In the genomic region with DNA sequence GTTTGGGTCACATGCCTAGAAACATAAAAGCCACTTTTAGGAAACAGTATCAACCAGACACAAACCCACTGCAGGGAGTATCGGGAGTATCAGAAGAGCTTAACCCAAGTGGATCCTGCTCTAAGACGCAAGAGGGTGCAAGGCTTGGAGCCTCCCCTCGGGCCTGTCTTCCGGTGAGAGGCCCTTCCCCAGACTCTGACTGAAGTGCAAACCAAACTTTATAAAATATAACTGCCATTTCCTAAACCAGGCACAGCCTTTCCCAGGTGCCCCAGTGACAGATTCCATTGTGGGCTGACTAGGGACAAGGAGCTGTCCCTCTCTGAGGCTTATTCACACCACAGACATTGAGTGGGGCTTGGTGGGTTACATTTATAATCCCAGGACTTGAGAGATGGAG, we compare ENCODE assay signal across 9 mouse cellular contexts. TPM values are rescaled to one million over a fixed set of nuclear protein-coding genes. Genes with fewer than 3 reads are reported as not detected.
DNase-seq lines count a peak whose midpoint lies in the region; ATAC-seq lines count a peak whose summit lies in the region.
"Had no signal": no experiment of that assay in that cellular context is flagged by ENCODE, and none has a peak within 500 bp of the region (broad histone marks: within the 10 kb centered on the region; RNA-seq: fewer than 3 reads in every experiment).

No protein-coding gene starts in this region.

- 0 out of 2 replicates have a peak overlapping the region, but pooled peaks have one; percentile 31 for H3K27ac ChIP-seq in hindbrain, embryonic 15.5 days (replicated peaks)
- no peak overlapping the region for H3K27ac ChIP-seq in hindbrain, embryonic 14.5 days
- H3K27ac ChIP-seq in embryonic facial prominence, embryonic 13.5 days, result peak overlapping the region; percentile 55; the same call in 1 of the 2 replicates
- peak overlapping the region; percentile 54; the same call in 1 of the 2 replicates for H3K27ac ChIP-seq in liver, embryonic 16.5 days (ENCODE audit: low read length)
- no peak overlapping the region for H3K27ac ChIP-seq in forebrain, embryonic 15.5 days (replicated peaks)
- H3K27ac ChIP-seq: left cerebral cortex, adult 2 months had no signal

- H3K4me3 ChIP-seq in hindbrain, embryonic 15.5 days, result no peak overlapping the region
- H3K4me3 ChIP-seq in hindbrain, embryonic 14.5 days (replicated peaks; ENCODE audit: low read length), result no peak overlapping the region
- H3K4me3 ChIP-seq in embryonic facial prominence, embryonic 13.5 days, result no peak overlapping the region
- H3K4me3 ChIP-seq in liver, embryonic 16.5 days (ENCODE audit: low read depth, low read length), result no peak overlapping the region
- no peak overlapping the region for H3K4me3 ChIP-seq in forebrain, embryonic 15.5 days
- H3K4me3 ChIP-seq: left cerebral cortex, adult 2 months had no signal

- H3K9ac ChIP-seq in hindbrain, embryonic 15.5 days, result no peak overlapping the region
- no peak overlapping the region for H3K9ac ChIP-seq in hindbrain, embryonic 14.5 days
- H3K9ac ChIP-seq in embryonic facial prominence, embryonic 13.5 days, result peak overlapping the region; percentile 32
- no peak overlapping the region for H3K9ac ChIP-seq in liver, embryonic 16.5 days (ENCODE audit: low read depth, low read length)
- H3K9ac ChIP-seq in forebrain, embryonic 15.5 days (replicated peaks), result no peak overlapping the region

- no peak for ATAC-seq in hindbrain, embryonic 15.5 days (ENCODE audit: low FRiP score, low read depth)
- ATAC-seq in hindbrain, embryonic 14.5 days (ENCODE audit: low FRiP score), result no peak
- peak; percentile 26 for ATAC-seq in CD4-positive, CD25-positive, alpha-beta regulatory T cell, adult 4 months
- no peak for ATAC-seq in embryonic facial prominence, embryonic 13.5 days (ENCODE audit: insufficient number of reproducible peaks, insufficient read depth, low FRiP score, low TSS enrichment, low read depth)
- no peak for ATAC-seq in liver, embryonic 16.5 days (ENCODE audit: low read depth)
- ATAC-seq in forebrain, embryonic 15.5 days (replicated peaks), result no peak

- H3K9me3 ChIP-seq in hindbrain, embryonic 15.5 days, result no peaks in the 10 kb centered on the region
- H3K9me3 ChIP-seq in hindbrain, embryonic 14.5 days (ENCODE audit: control insufficient read depth, low read length), result no peaks in the 10 kb centered on the region
- no peaks in the 10 kb centered on the region for H3K9me3 ChIP-seq in embryonic facial prominence, embryonic 13.5 days
- no peaks in the 10 kb centered on the region for H3K9me3 ChIP-seq in liver, embryonic 16.5 days (replicated peaks; ENCODE audit: control insufficient read depth, low read length)
- no peaks in the 10 kb centered on the region for H3K9me3 ChIP-seq in forebrain, embryonic 15.5 days

- H3K27me3 ChIP-seq in hindbrain, embryonic 15.5 days, result no peaks in the 10 kb centered on the region
- no peaks in the 10 kb centered on the region for H3K27me3 ChIP-seq in hindbrain, embryonic 14.5 days (ENCODE audit: control insufficient read depth, insufficient read depth, low read length)
- H3K27me3 ChIP-seq in embryonic facial prominence, embryonic 13.5 days, result no peaks in the 10 kb centered on the region
- no peaks in the 10 kb centered on the region for H3K27me3 ChIP-seq in liver, embryonic 16.5 days (ENCODE audit: control insufficient read depth, insufficient read depth, low read depth, low read length)
- H3K27me3 ChIP-seq in forebrain, embryonic 15.5 days, result no peaks in the 10 kb centered on the region

- no peaks in the 10 kb centered on the region for H3K4me1 ChIP-seq in hindbrain, embryonic 15.5 days (replicated peaks)
- no peaks in the 10 kb centered on the region for H3K4me1 ChIP-seq in hindbrain, embryonic 14.5 days (replicated peaks; ENCODE audit: control insufficient read depth, insufficient read depth, low read length)
- H3K4me1 ChIP-seq in embryonic facial prominence, embryonic 13.5 days, result peaks cover 16% of the 10 kb centered on the region
- H3K4me1 ChIP-seq in liver, embryonic 16.5 days (ENCODE audit: control insufficient read depth, low read depth, low read length), result no peaks in the 10 kb centered on the region; the same call in 1 of the 2 replicates
- no peaks in the 10 kb centered on the region for H3K4me1 ChIP-seq in forebrain, embryonic 15.5 days

- no peak overlapping the region for H3K4me2 ChIP-seq in hindbrain, embryonic 15.5 days
- H3K4me2 ChIP-seq in hindbrain, embryonic 14.5 days (replicated peaks), result no peak overlapping the region
- peak overlapping the region; percentile 44; the same call in 1 of the 2 replicates for H3K4me2 ChIP-seq in embryonic facial prominence, embryonic 13.5 days
- H3K4me2 ChIP-seq in liver, embryonic 16.5 days (ENCODE audit: low read depth, low read length), result peak overlapping the region; percentile 14; the same call in 1 of the 2 replicates
- no peak overlapping the region for H3K4me2 ChIP-seq in forebrain, embryonic 15.5 days (replicated peaks)

- no peak for DNase-seq in hindbrain, embryonic 14.5 days (ENCODE audit: low spot score)
- DNase-seq in ovary, postnatal 10 days (ENCODE audit: low spot score), result no peak
- no peak for DNase-seq in spleen, adult 18-20 months

- peaks cover 10% of the 10 kb centered on the region; the same call in 1 of the 2 replicates for H3K36me3 ChIP-seq in hindbrain, embryonic 15.5 days
- peaks cover 45% of the 10 kb centered on the region for H3K36me3 ChIP-seq in hindbrain, embryonic 14.5 days (replicated peaks; ENCODE audit: control insufficient read depth, insufficient read depth)
- peaks cover 58% of the 10 kb centered on the region for H3K36me3 ChIP-seq in embryonic facial prominence, embryonic 13.5 days
- no peaks in the 10 kb centered on the region for H3K36me3 ChIP-seq in liver, embryonic 16.5 days (ENCODE audit: control insufficient read depth, insufficient read depth)
- peaks cover 10% of the 10 kb centered on the region; the same call in 1 of the 2 replicates for H3K36me3 ChIP-seq in forebrain, embryonic 15.5 days

- 78% methylated on average over 4 of the region's 4 CpGs for WGBS in hindbrain, embryonic 15.5 days
- 88% methylated on average over 4 of the region's 4 CpGs for WGBS in hindbrain, embryonic 14.5 days
- WGBS in embryonic facial prominence, embryonic 13.5 days, result 68% methylated on average over 4 of the region's 4 CpGs
- WGBS in liver, embryonic 16.5 days (ENCODE audit: insufficient replicate concordance), result 31% methylated on average over 4 of the region's 4 CpGs
- 70% methylated on average over 4 of the region's 4 CpGs for WGBS in forebrain, embryonic 15.5 days

RNA-seq across cellular contexts. Expression of a gene that starts 38.1 kb away (rescaled TPM):
- 13.4 and 17.0 TPM in 2 replicates for polyA plus RNA-seq in hindbrain, embryonic 15.5 days (2015; fragmentation: Nextera tagmentation; extraction: Ambion mirVana)
- 12.2 and 13.7 TPM in 2 replicates for polyA plus RNA-seq in hindbrain, embryonic 14.5 days (2014; fragmentation: Nextera tagmentation; extraction: Ambion mirVana)
- 100 to 1,000 TPM; 289 to 325 TPM for polyA plus RNA-seq in CD4-positive, CD25-positive, alpha-beta regulatory T cell, adult 4 months (2017; shearing (Covaris generic))
- polyA plus RNA-seq in embryonic facial prominence, embryonic 13.5 days (2015; fragmentation: Nextera tagmentation; extraction: Ambion mirVana), result 18.4 and 22.2 TPM in 2 replicates
- polyA plus RNA-seq in liver, embryonic 16.5 days (2015; fragmentation: Nextera tagmentation; extraction: Ambion mirVana), result 181 and 206 TPM in 2 replicates
- 7.2 and 7.8 TPM in 2 replicates for polyA plus RNA-seq in forebrain, embryonic 15.5 days (2015; fragmentation: Nextera tagmentation; extraction: Ambion mirVana)

Comparison
In these comparisons a context has a peak if more than half of its experiments do, and no peak if none do; other contexts are left out.
1. H3K27ac ChIP-seq: peak in hindbrain, embryonic 15.5 days (single experiment), embryonic facial prominence, embryonic 13.5 days (single experiment) and liver, embryonic 16.5 days (single experiment); none in hindbrain, embryonic 14.5 days (single experiment) and forebrain, embryonic 15.5 days (single experiment).
2. H3K4me2 ChIP-seq: peak in embryonic facial prominence, embryonic 13.5 days (single experiment) and liver, embryonic 16.5 days (single experiment); none in hindbrain, embryonic 15.5 days (single experiment), hindbrain, embryonic 14.5 days (single experiment) and forebrain, embryonic 15.5 days (single experiment).